ENCODE assay signal across 16 mouse cellular contexts in the genomic region with DNA sequence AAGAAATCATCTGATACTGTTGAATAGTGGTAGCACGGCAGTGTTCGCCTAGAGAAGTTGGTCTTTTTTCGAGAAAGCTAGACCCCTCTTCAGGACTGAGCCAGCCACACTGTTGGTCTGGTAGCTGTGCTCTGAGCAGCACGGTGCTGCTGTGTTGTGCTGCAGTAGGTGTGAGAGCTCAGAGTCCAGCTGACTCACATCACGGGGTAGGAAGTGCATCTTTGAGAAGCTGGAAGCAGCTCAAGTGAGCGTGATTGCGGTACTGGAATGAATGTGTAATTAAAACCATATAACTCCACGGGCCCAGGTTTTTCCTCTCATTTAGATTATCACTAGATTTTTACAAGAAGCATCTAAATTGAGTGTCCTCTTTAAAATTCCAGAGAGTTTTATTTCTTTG.
DNase-seq lines count a peak whose midpoint lies in the region; ATAC-seq and TF ChIP-seq lines count a peak whose summit lies in the region.
"Had no signal": no experiment of that assay in that cellular context is flagged by ENCODE, and none has a peak within 500 bp of the region (broad histone marks: within the 10 kb centered on the region; RNA-seq: fewer than 3 reads in every experiment).

No protein-coding gene starts in this region.

- H3K9ac ChIP-seq in lung, embryonic 14.5 days = no peak overlapping the region
- H3K9ac ChIP-seq: liver, embryonic 14.5 days had no signal

- peaks cover 54% of the 10 kb centered on the region for H3K36me3 ChIP-seq in lung, embryonic 14.5 days (ENCODE audit: insufficient read depth)

- H3K27me3 ChIP-seq in lung, embryonic 14.5 days (ENCODE audit: insufficient read depth, low read length) = no peaks in the 10 kb centered on the region

- H3K27ac ChIP-seq in lung, embryonic 14.5 days (ENCODE audit: low read depth) = no peak overlapping the region
- H3K27ac ChIP-seq: hindbrain, embryonic 10.5 days; liver, embryonic 14.5 days; macrophage had no signal

- 74% methylated on average over 8 of the region's 8 CpGs for WGBS in lung, embryonic 14.5 days

- H3K4me3 ChIP-seq in lung, embryonic 14.5 days (ENCODE audit: low read depth, low read length) = no peak overlapping the region
- H3K4me3 ChIP-seq: hindbrain, embryonic 10.5 days had no signal

- H3K4me2 ChIP-seq in lung, embryonic 14.5 days = no peak overlapping the region
- H3K4me2 ChIP-seq: heart, embryonic 11.5 days had no signal

- TF ChIP-seq CTCF in lung, embryonic 14.5 days (IDR thresholded peaks at IDR 0.05; ENCODE audit: low read depth) = no peak

- peak; percentile 21 for DNase-seq in kidney, adult 11 months
- no peak for DNase-seq in kidney, adult 18-20 months
- DNase-seq in lung, embryonic 14.5 days = peak; percentile 13
- no peak for DNase-seq in lung, adult 18-20 months
- peak; percentile 31 for DNase-seq in kidney, postnatal 10 days
- peak; percentile 32 to 60 for DNase-seq in right cerebral cortex, postnatal 36 days (ENCODE audit: low spot score in 2 of 2)
- no peak for DNase-seq in ovary, adult 18-20 months (ENCODE audit: low spot score)
- DNase-seq: cerebellum, adult 8-10 months; gastrocnemius, postnatal 14 days; midbrain, embryonic 14.5 days; thymus, postnatal 14 days had no signal

- no peak for ATAC-seq in lung, embryonic 14.5 days (ENCODE audit: insufficient read depth)
- ATAC-seq: CD4-positive, CD25-positive, alpha-beta regulatory T cell, adult 4 months had no signal

- H3K9me3 ChIP-seq in lung, embryonic 14.5 days (ENCODE audit: low read depth, low read length) = no peaks in the 10 kb centered on the region
- H3K9me3 ChIP-seq: hindbrain, embryonic 10.5 days had no signal

- H3K4me1 ChIP-seq in lung, embryonic 14.5 days (ENCODE audit: insufficient read depth) = no peaks in the 10 kb centered on the region

Comparison
In these comparisons a context has a peak if more than half of its experiments do, and no peak if none do; other contexts are left out.
1. DNase-seq: peak in kidney, adult 11 months (single experiment), lung, embryonic 14.5 days (single experiment), kidney, postnatal 10 days (single experiment) and right cerebral cortex, postnatal 36 days (2 of 2); none in kidney, adult 18-20 months (single experiment), lung, adult 18-20 months (0 of 2) and ovary, adult 18-20 months (single experiment).